Mouse (Mus musculus): ENCODE results near the gene Zc3hav1l. TPM values are rescaled to one million over a fixed set of nuclear protein-coding genes. Genes with fewer than 3 reads are reported as not detected.

Zc3hav1l gene
- polyA plus RNA-seq, 1 experiment from 2014 or later = 8.2 TPM

GRCm38 (mm10) chr6:38242295-38242830 is 56.7 kb downstream of the Zc3hav1l start:
- 58% methylated on average over 8 of the region's 8 CpGs for WGBS
- Histone ChIP-seq H3K27me3 (no peaks in the 10 kb centered on the region), H3K27ac (peak overlapping the region; percentile 51; the same call in 1 of the 2 replicates), H3K9me3 (replicated peaks) (no peaks in the 10 kb centered on the region; the same call in 1 of the 2 replicates), H3K36me3 (ENCODE audit: poor library complexity, severe bottlenecking) (no peaks in the 10 kb centered on the region), H3K9ac (no peak overlapping the region), H3K4me1 (peaks cover 57% of the 10 kb centered on the region), H3K4me2 (no peak overlapping the region), H3K4me3 (no peak overlapping the region)
- ATAC-seq = peak; percentile 32; the same call in 1 of the 2 replicates

DNA sequence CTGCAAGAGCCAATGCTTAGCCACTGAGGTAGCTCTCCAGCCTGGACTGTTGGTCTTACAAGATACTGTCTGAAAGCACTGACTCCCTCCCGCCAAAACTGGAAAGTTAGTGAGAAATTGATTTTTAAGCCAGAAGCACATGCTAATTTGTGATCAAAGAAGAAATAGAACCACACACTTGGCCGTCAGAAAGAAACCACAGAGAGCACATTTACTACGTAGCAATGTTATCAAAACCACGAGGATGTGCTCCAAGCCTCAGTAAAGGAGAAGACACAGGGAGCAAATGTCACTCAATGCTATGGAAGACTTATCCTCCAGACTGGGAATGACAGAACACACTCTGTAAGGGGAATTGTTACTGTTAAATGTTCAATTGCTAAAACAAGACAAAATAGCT is 57.6 kb downstream of the Zc3hav1l start:
- Histone ChIP-seq H3K4me2 (no peak overlapping the region), H3K4me1 (peaks cover 57% of the 10 kb centered on the region), H3K36me3 (ENCODE audit: poor library complexity, severe bottlenecking) (no peaks in the 10 kb centered on the region), H3K9me3 (replicated peaks) (no peaks in the 10 kb centered on the region; the same call in 1 of the 2 replicates), H3K27ac (no peak overlapping the region), H3K9ac (no peak overlapping the region), H3K27me3 (no peaks in the 10 kb centered on the region), H3K4me3 (no peak overlapping the region)
- ATAC-seq = no peak
- WGBS = 98% methylated on average over 4 of the region's 4 CpGs

DNA sequence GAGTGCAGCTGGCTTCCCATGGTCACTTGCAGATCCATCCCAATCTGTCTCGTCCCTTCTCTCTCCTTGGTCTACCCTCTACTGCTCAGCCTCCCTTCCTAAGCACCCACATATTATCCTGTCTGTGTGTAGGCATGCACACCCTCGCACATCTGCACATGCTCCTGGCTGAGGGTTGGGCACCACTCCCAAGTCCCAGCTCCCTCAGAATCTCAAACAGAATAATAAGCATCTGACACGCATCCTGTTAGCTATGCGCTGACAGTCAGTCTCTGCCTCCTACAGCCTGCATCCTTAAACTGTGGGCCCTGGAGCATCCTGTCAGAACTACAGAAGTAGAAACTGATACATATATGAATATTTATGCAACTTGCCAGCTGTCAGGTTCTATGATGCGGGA is 58.4 kb downstream of the Zc3hav1l start:
- Histone ChIP-seq H3K27me3 (no peaks in the 10 kb centered on the region), H3K4me2 (no peak overlapping the region), H3K4me1 (peaks cover 53% of the 10 kb centered on the region), H3K9me3 (replicated peaks) (no peaks in the 10 kb centered on the region; the same call in 1 of the 2 replicates), H3K9ac (no peak overlapping the region), H3K4me3 (no peak overlapping the region), H3K36me3 (ENCODE audit: poor library complexity, severe bottlenecking) (no peaks in the 10 kb centered on the region), H3K27ac (no peak overlapping the region)
- WGBS = 83% methylated on average over 5 of the region's 5 CpGs
- peak; percentile 46 for ATAC-seq

DNA sequence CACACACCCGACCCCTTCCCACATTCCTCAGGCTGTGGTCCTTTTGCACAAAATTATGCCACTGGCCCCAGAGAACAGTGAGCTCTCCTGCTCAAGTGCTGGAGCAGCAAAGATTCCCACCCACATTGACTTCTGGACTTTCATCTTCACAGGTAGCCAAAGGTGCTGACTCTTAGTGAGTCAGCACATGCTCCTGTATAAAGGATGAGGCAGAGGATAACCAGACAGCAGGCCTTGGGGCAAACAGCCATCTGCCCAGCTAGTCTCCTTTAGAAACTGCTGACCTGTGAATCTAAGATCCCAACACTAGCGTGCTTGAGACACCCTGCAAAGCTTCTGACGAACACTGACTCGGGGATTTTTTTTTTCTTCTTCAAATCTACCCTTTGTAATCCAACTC is 60.7 kb downstream of the Zc3hav1l start:
- ATAC-seq = no peak
- Histone ChIP-seq H3K36me3 (ENCODE audit: poor library complexity, severe bottlenecking) (no peaks in the 10 kb centered on the region), H3K9me3 (replicated peaks) (no peaks in the 10 kb centered on the region; the same call in 1 of the 2 replicates), H3K4me3 (no peak overlapping the region), H3K27me3 (no peaks in the 10 kb centered on the region), H3K27ac (no peak overlapping the region), H3K9ac (no peak overlapping the region), H3K4me1 (peaks cover 33% of the 10 kb centered on the region), H3K4me2 (no peak overlapping the region)
- WGBS = 69% methylated on average over 4 of the region's 4 CpGs

Other genes starting within 250 kb of the Zc3hav1l start
- not detected in 2 replicates for gene Tmem213, start 190.0 kb downstream of the Zc3hav1l start, polyA plus RNA-seq (2015; fragmentation: Nextera tagmentation; extraction: Ambion mirVana)
- 0.15 TPM in 1 of 2 replicates, not detected in the other for gene Atp6v0a4, start 174.7 kb downstream of the Zc3hav1l start, polyA plus RNA-seq (2015; fragmentation: Nextera tagmentation; extraction: Ambion mirVana)
- 10.9 and 12.4 TPM in 2 replicates for gene D630045J12Rik, start 45.2 kb downstream of the Zc3hav1l start, polyA plus RNA-seq (2015; fragmentation: Nextera tagmentation; extraction: Ambion mirVana)
- gene Zc3hav1, start 55.3 kb upstream of the Zc3hav1l start, polyA plus RNA-seq (2015; fragmentation: Nextera tagmentation; extraction: Ambion mirVana) = 0.75 and 1.0 TPM in 2 replicates
- 9.5 and 9.7 TPM in 2 replicates for gene Ttc26, start 82.2 kb upstream of the Zc3hav1l start, polyA plus RNA-seq (2015; fragmentation: Nextera tagmentation; extraction: Ambion mirVana)
- 22.2 and 22.4 TPM in 2 replicates for gene Ubn2, start 134.7 kb upstream of the Zc3hav1l start, polyA plus RNA-seq (2015; fragmentation: Nextera tagmentation; extraction: Ambion mirVana)
- 152 and 177 TPM in 2 replicates for gene Fmc1, start 234.2 kb upstream of the Zc3hav1l start, polyA plus RNA-seq (2015; fragmentation: Nextera tagmentation; extraction: Ambion mirVana)

All from forebrain, embryonic 13.5 days (tissue).